Mouse (Mus musculus): ENCODE data around the gene Mcmbp.

DNA sequence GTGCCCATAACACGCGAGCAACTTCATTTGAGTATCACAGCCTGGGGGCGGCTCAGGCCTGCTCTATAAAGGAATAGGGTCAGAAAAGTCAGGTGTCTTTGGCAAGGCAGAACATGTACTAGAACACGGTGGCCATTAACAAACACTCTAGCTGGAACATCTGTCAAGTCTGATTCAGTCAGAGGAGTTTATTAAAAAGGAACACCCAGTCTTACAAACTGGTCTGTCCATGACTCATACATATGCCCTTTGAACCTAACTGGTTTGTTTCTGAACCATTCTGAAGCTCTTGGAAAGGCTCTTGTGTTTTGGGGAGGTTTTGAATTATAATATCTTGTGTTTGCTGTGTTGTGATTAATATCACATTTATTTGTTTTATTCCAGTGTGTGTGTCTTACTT, 49.8 kb upstream of the Mcmbp start:
- TF ChIP-seq POLR2A (IDR thresholded peaks at IDR 0.05; ENCODE audit: borderline replicate concordance, low read depth, low read length): no peak
- no peak for TF ChIP-seq CTCF (IDR thresholded peaks at IDR 0.05; ENCODE audit: low read depth, low read length)
